Mouse (Mus musculus): Measurements from ENCODE around the gene Cycs.

GRCm38 (mm10) chr6:50524261-50524896 is 42.0 kb downstream of the Cycs start:
- TF ChIP-seq MYOG (IDR thresholded peaks at IDR 0.05; ENCODE audit: control insufficient read depth, extremely low read depth, insufficient read length) (no peak), CTCF (IDR thresholded peaks at IDR 0.05; ENCODE audit: control insufficient read depth, insufficient read depth, insufficient read length) (no peak)

Measured in C2C12 (cell line).